Mouse (Mus musculus) adipocyte (in vitro differentiated cells): ENCODE measurements around the gene Camta1.
A peak's percentile ranks its signal among the peaks of the same experiment; 100 is the strongest.

Experiments used
- DNase-seq: peaks from one replicate; pipeline ENCODE4 v3.0.0-alpha.2; 2016; ENCODE audit warnings: low spot score

The Camta1 gene

GRCm38 (mm10) chr4:151108834-151109241 lies 752.8 kb downstream of the Camta1 start:
- DNase-seq, result no peak

- DNase-seq, result no peak
These were observed 753.5 kb downstream of the Camta1 start for GRCm38 (mm10) chr4:151108028-151108771.

GRCm38 (mm10) chr4:151107131-151108001 lies 754.3 kb downstream of the Camta1 start:
- no peak for DNase-seq

- DNase-seq, result no peak
These were observed 755.2 kb downstream of the Camta1 start for GRCm38 (mm10) chr4:151106468-151106867.

- DNase-seq, result no peak
These were observed 755.8 kb downstream of the Camta1 start for GRCm38 (mm10) chr4:151105886-151106285.

GRCm38 (mm10) chr4:151104147-151104546 lies 757.5 kb downstream of the Camta1 start:
- no peak for DNase-seq

GRCm38 (mm10) chr4:151103646-151104045 lies 758.0 kb downstream of the Camta1 start:
- DNase-seq, result no peak

- DNase-seq, result no peak
These were observed 764.6 kb downstream of the Camta1 start for GRCm38 (mm10) chr4:151097104-151097438.

- no peak for DNase-seq
These were observed 765.2 kb downstream of the Camta1 start for GRCm38 (mm10) chr4:151096334-151097103.

- no peak for DNase-seq
These were observed 766.5 kb downstream of the Camta1 start for GRCm38 (mm10) chr4:151095207-151095606.

- no peak for DNase-seq
These were observed 772.4 kb downstream of the Camta1 start, which contains the start of gene Gm13090 for GRCm38 (mm10) chr4:151089270-151089669. Gene Gm13090, plus strand, starts transcription at chr4:151089570.

GRCm38 (mm10) chr4:151088819-151089218 lies 772.9 kb downstream of the Camta1 start:
- DNase-seq, result no peak

- no peak for DNase-seq
These were observed 774.3 kb downstream of the Camta1 start for GRCm38 (mm10) chr4:151087358-151087757.

GRCm38 (mm10) chr4:151083027-151083426 lies 778.6 kb downstream of the Camta1 start:
- no peak for DNase-seq

- DNase-seq, result no peak
These were observed 779.7 kb downstream of the Camta1 start for GRCm38 (mm10) chr4:151081977-151082376.

GRCm38 (mm10) chr4:151081355-151081754 lies 780.3 kb downstream of the Camta1 start:
- DNase-seq, result no peak

GRCm38 (mm10) chr4:151074817-151075216 lies 786.9 kb downstream of the Camta1 start:
- DNase-seq, result no peak

GRCm38 (mm10) chr4:151073108-151073744 lies 788.5 kb downstream of the Camta1 start:
- DNase-seq, result peak; percentile 75

GRCm38 (mm10) chr4:151070962-151071361 lies 790.7 kb downstream of the Camta1 start:
- DNase-seq, result no peak

- no peak for DNase-seq
These were observed 792.9 kb downstream of the Camta1 start for GRCm38 (mm10) chr4:151068751-151069150.

GRCm38 (mm10) chr4:151059566-151059965 lies 802.1 kb downstream of the Camta1 start:
- DNase-seq, result no peak

GRCm38 (mm10) chr4:151058634-151059033 lies 803.0 kb downstream of the Camta1 start:
- DNase-seq, result no peak
